Mouse (Mus musculus) heart, embryonic 14.5 days (tissue): Measurements from ENCODE around the gene D930048N14Rik. TPM values are rescaled to one million over a fixed set of nuclear protein-coding genes. Genes with fewer than 3 reads are reported as not detected.
"Not testable (repeated sequence)": the region's sequence is repeated elsewhere in the genome, so short reads cannot be mapped to it uniquely, and the experiment has no call there.

ENCODE experiments used
- ATAC-seq: fragments of 200-750 bp; cut with Nextera tagmentation; 2 replicates; pipeline ENCODE4 v1.8.0; 2017; ENCODE audit warnings: low read depth, moderate TSS enrichment; ENCODE audit not compliant: insufficient number of reproducible peaks, insufficient read depth, low FRiP score
- H3K27ac ChIP-seq, 2 experiments: fragments of 200-500 bp in 1 of 2; fragments of 300-500 bp in 1 of 2; sonication (generic) in 1 of 2; replicated peaks in 1 of 2; 2 replicates each; pipeline ENCODE4 v1.5.1; 2012 to 2014; ENCODE audit warnings: low read depth in 2 of 2, low read length in 2 of 2, control low read depth in 1 of 2, mild to moderate bottlenecking in 1 of 2, mixed read lengths in 1 of 2; ENCODE audit not compliant: control insufficient read depth in 1 of 2, insufficient read depth in 1 of 2
- H3K27me3 ChIP-seq: fragments of 300-500 bp; sonication (generic); 2 replicates; pipeline ENCODE4 v1.6.1; 2014; ENCODE audit warnings: mild to moderate bottlenecking, low read length, control low read depth; ENCODE audit not compliant: control insufficient read depth, insufficient read depth
- H3K36me3 ChIP-seq: fragments of 300-500 bp; sonication (generic); 2 replicates; pipeline ENCODE4 v1.6.1; 2014; ENCODE audit warnings: mild to moderate bottlenecking, control low read depth, low read length, mixed read lengths; ENCODE audit not compliant: control insufficient read depth, insufficient read depth
- H3K4me1 ChIP-seq, 2 experiments: fragments of 200-500 bp in 1 of 2; fragments of 300-500 bp in 1 of 2; sonication (generic) in 1 of 2; 2 replicates each; pipeline ENCODE4 v1.6.1; 2012 to 2014; ENCODE audit warnings: low read length in 2 of 2, control low read depth in 1 of 2, mixed read lengths in 1 of 2; ENCODE audit not compliant: control insufficient read depth in 2 of 2, insufficient read depth in 2 of 2
- H3K4me2 ChIP-seq: fragments of 300-500 bp; sonication (generic); 2 replicates; pipeline ENCODE4 v1.6.1; 2014; ENCODE audit warnings: mild to moderate bottlenecking, low read length
- H3K4me3 ChIP-seq, 2 experiments: fragments of 200-500 bp in 1 of 2; fragments of 300-500 bp in 1 of 2; sonication (generic) in 1 of 2; 2 replicates each; pipeline ENCODE4 v1.5.1; 2012 to 2014; ENCODE audit warnings: low read length in 2 of 2, mild to moderate bottlenecking in 2 of 2, control low read depth in 1 of 2, low read depth in 1 of 2, moderate library complexity in 1 of 2; ENCODE audit not compliant: control insufficient read depth in 1 of 2, insufficient read depth in 1 of 2
- H3K9ac ChIP-seq: fragments of 300-500 bp; sonication (generic); 2 replicates; pipeline ENCODE4 v1.6.1; 2014; ENCODE audit warnings: mild to moderate bottlenecking, low read length
- H3K9me3 ChIP-seq: fragments of 300-500 bp; sonication (generic); 2 replicates; pipeline ENCODE4 v1.6.1; 2016; ENCODE audit warnings: low read length, control low read depth; ENCODE audit not compliant: control insufficient read depth
- WGBS: fragments of 180-500 bp; shearing (Covaris S2); extraction: QIAGEN DNeasy Blood & Tissue Kit; methylation state at CpG from one replicate; pipeline ENCODE4 v1.1.7; 2014; 5-methylcytosine and 5-hydroxymethylcytosine counted together
- polyA plus RNA-seq: library from polyadenylated mRNA; unstranded; fragments of >200 nt; fragmentation: Nextera tagmentation; extraction: Ambion mirVana; gene quantifications from 2 replicates; pipeline ENCODE4 v1.2.1, GENCODE M21; 2014

D930048N14Rik gene
- polyA plus RNA-seq, 1 experiment from 2014 or later, result 1.2 TPM

GRCm38 (mm10) chr11:51629651-51630314 is 21.0 kb upstream of the D930048N14Rik start:
- peaks cover 50% of the 10 kb centered on the region for H3K36me3 ChIP-seq
- peaks cover 0 to 2% of the 10 kb centered on the region in 2 experiments; a peak in 1 of 4 replicates for H3K4me1 ChIP-seq
- ATAC-seq, result no peak
- H3K4me2 ChIP-seq, result no peak overlapping the region
- WGBS, result 75% methylated on average over 15 of the region's 15 CpGs
- no peak overlapping the region for H3K27ac ChIP-seq
- no peaks in the 10 kb centered on the region for H3K27me3 ChIP-seq
- no peaks in the 10 kb centered on the region for H3K9me3 ChIP-seq
- H3K9ac ChIP-seq, result no peak overlapping the region
- H3K4me3 ChIP-seq, result no peak overlapping the region

- Histone ChIP-seq H3K4me1 (peaks cover 0 to 8% of the 10 kb centered on the region in 2 experiments; a peak in 1 of 4 replicates), H3K27ac (no peak overlapping the region), H3K27me3 (no peaks in the 10 kb centered on the region), H3K36me3 (peaks cover 26% of the 10 kb centered on the region), H3K9me3 (no peaks in the 10 kb centered on the region), H3K4me3 (no peak overlapping the region), H3K9ac (no peak overlapping the region), H3K4me2 (no peak overlapping the region)
- ATAC-seq, result no peak
- 85% methylated on average over 6 of the region's 6 CpGs for WGBS
Measured at GRCm38 (mm10) chr11:51632130-51632753, 18.5 kb upstream of the D930048N14Rik start.

- not testable (repeated sequence) for H3K4me3 ChIP-seq, H3K27me3 ChIP-seq, H3K4me2 ChIP-seq, H3K27ac ChIP-seq, H3K9me3 ChIP-seq, H3K9ac ChIP-seq, ATAC-seq
- 92% methylated on average over 7 of the region's 7 CpGs for WGBS
- peaks cover under 1 to 11% of the 10 kb centered on the region in 2 experiments; a peak in 3 of 4 replicates for H3K4me1 ChIP-seq
- H3K36me3 ChIP-seq, result peaks cover 16% of the 10 kb centered on the region
Measured at GRCm38 (mm10) chr11:51633200-51633599, 17.6 kb upstream of the D930048N14Rik start.

GRCm38 (mm10) chr11:51633721-51634120 is 17.0 kb upstream of the D930048N14Rik start:
- Histone ChIP-seq H3K4me1 (peaks cover 2 to 11% of the 10 kb centered on the region in 2 experiments; a peak in 3 of 4 replicates), H3K4me2 (no peak overlapping the region), H3K9me3 (no peaks in the 10 kb centered on the region), H3K36me3 (peaks cover 11% of the 10 kb centered on the region), H3K9ac (no peak overlapping the region), H3K4me3 (no peak overlapping the region), H3K27ac (no peak overlapping the region), H3K27me3 (no peaks in the 10 kb centered on the region)
- 84% methylated on average over 3 of the region's 3 CpGs for WGBS
- ATAC-seq, result no peak

GRCm38 (mm10) chr11:51635127-51635524 is 15.6 kb upstream of the D930048N14Rik start:
- peaks cover 2 to 11% of the 10 kb centered on the region in 2 experiments; a peak in 3 of 4 replicates for H3K4me1 ChIP-seq
- H3K27me3 ChIP-seq, result no peaks in the 10 kb centered on the region
- H3K27ac ChIP-seq, result peak overlapping the region in 1 of 2 experiments; percentile 76; a peak in 2 of 4 replicates
- H3K36me3 ChIP-seq, result 0 out of 2 replicates have a peak, but pooled peaks cover 3% of the 10 kb centered on the region
- H3K4me3 ChIP-seq, result peak overlapping the region; percentile 80
- peak overlapping the region; percentile 80 for H3K9ac ChIP-seq
- no peaks in the 10 kb centered on the region for H3K9me3 ChIP-seq
- H3K4me2 ChIP-seq, result peak overlapping the region; percentile 82
- 8% methylated on average over 6 of the region's 6 CpGs for WGBS
- ATAC-seq, result no peak

GRCm38 (mm10) chr11:51635525-51636322 is 15.0 kb upstream of the D930048N14Rik start, which contains the start of gene Rmnd5b:
TSS of gene Rmnd5b (minus strand) at chr11:51635896.
- Histone ChIP-seq H3K4me2 (peak within 1 kb of the TSS; percentile 82), H3K9me3 (no peaks in the 10 kb centered on the region), H3K36me3 (0 out of 2 replicates have a peak, but pooled peaks cover 3% of the 10 kb centered on the region), H3K4me3 (peak within 1 kb of the TSS; percentile 80), H3K27ac (peak within 1 kb of the TSS; percentile 66 to 76), H3K4me1 (peaks cover 2 to 11% of the 10 kb centered on the region in 2 experiments; a peak in 3 of 4 replicates), H3K27me3 (no peaks in the 10 kb centered on the region), H3K9ac (peak within 1 kb of the TSS; percentile 80)
- ATAC-seq, result peak; percentile 72
- under 1% methylated on average over 61 of the region's 61 CpGs for WGBS

GRCm38 (mm10) chr11:51636323-51636684 is 14.4 kb upstream of the D930048N14Rik start:
- Histone ChIP-seq H3K4me1 (peaks cover 2 to 11% of the 10 kb centered on the region in 2 experiments; a peak in 3 of 4 replicates), H3K27ac (peak overlapping the region; percentile 66 to 76)

More at GRCm38 (mm10) chr11:51636323-51636684, 14.4 kb upstream of the D930048N14Rik start:
- Histone ChIP-seq H3K4me2 (peak overlapping the region; percentile 82), H3K27me3 (no peaks in the 10 kb centered on the region), H3K4me3 (peak overlapping the region; percentile 80), H3K36me3 (0 out of 2 replicates have a peak, but pooled peaks cover 3% of the 10 kb centered on the region), H3K9me3 (no peaks in the 10 kb centered on the region), H3K9ac (peak overlapping the region; percentile 80)
- no peak for ATAC-seq
- WGBS, result 2% methylated on average over 6 of the region's 6 CpGs
